Mouse (Mus musculus) ES-E14 (cell line): ENCODE measurements around the gene Igfbp7. TPM values are rescaled to one million over a fixed set of nuclear protein-coding genes. Genes with fewer than 3 reads are reported as not detected.

Source experiments
- DNase-seq: peaks from one replicate; pipeline ENCODE4 v3.0.0-alpha.2; 2013; ENCODE audit warnings: low read depth, low spot score
- H3K27ac ChIP-seq: 2 replicates; pipeline ENCODE4 v1.5.1; 2012; ENCODE audit warnings: low read depth, mild to moderate bottlenecking, low read length, moderate library complexity, mixed read lengths; ENCODE audit not compliant: poor library complexity, insufficient read depth, severe bottlenecking
- H3K36me3 ChIP-seq: 2 replicates; pipeline ENCODE4 v1.6.1; 2012; ENCODE audit warnings: mild to moderate bottlenecking, low read length, moderate library complexity, mixed read lengths; ENCODE audit not compliant: control insufficient read depth, poor library complexity, insufficient read depth, severe bottlenecking
- H3K4me1 ChIP-seq, 2 experiments: fragments of 150-350 bp in 1 of 2; sonication (generic) in 1 of 2; 2 replicates each; pipeline ENCODE4 v1.6.1; 2012; ENCODE audit warnings: low read length in 2 of 2, mild to moderate bottlenecking in 1 of 2, mixed read lengths in 1 of 2; ENCODE audit not compliant: control insufficient read depth in 2 of 2, insufficient read depth in 2 of 2, poor library complexity in 1 of 2
- H3K4me3 ChIP-seq, 2 experiments: fragments of 150-350 bp in 1 of 2; sonication (generic) in 1 of 2; 2 replicates each; pipeline ENCODE4 v1.5.1; 2012; ENCODE audit warnings: low read length in 2 of 2, low read depth in 1 of 2, mild to moderate bottlenecking in 1 of 2, mixed read lengths in 1 of 2; ENCODE audit not compliant: insufficient read depth in 1 of 2, poor library complexity in 1 of 2, severe bottlenecking in 1 of 2
- H3K9ac ChIP-seq: 2 replicates; pipeline ENCODE4 v1.6.1; 2012; ENCODE audit warnings: low read depth, mild to moderate bottlenecking, low read length, mixed read lengths; ENCODE audit not compliant: poor library complexity, insufficient read depth, severe bottlenecking
- H3K9me3 ChIP-seq: fragments of 150-350 bp; sonication (generic); 2 replicates; pipeline ENCODE4 v1.6.1; 2012; ENCODE audit warnings: low read depth, mild to moderate bottlenecking, low read length; ENCODE audit not compliant: control insufficient read depth, insufficient read depth
- CHD2 ChIP-seq: IDR thresholded peaks from 2 replicates; pipeline ENCODE4 v1.6.1; 2014; ENCODE audit warnings: mild to moderate bottlenecking, low read depth, low read length, inconsistent platforms
- HCFC1 ChIP-seq: IDR thresholded peaks from 2 replicates; pipeline ENCODE4 v1.6.1; 2012; ENCODE audit warnings: low read length, inconsistent platforms, borderline replicate concordance; ENCODE audit not compliant: insufficient read depth
- MAFK ChIP-seq: IDR thresholded peaks from 2 replicates; pipeline ENCODE4 v1.6.1; 2014; ENCODE audit warnings: mild to moderate bottlenecking, low read depth, low read length, inconsistent platforms; ENCODE audit not compliant: insufficient read depth
- ZC3H11A ChIP-seq: IDR thresholded peaks from 2 replicates; pipeline ENCODE4 v1.6.1; 2012; ENCODE audit warnings: low read depth, mild to moderate bottlenecking, inconsistent platforms, low read length, borderline replicate concordance
- ZNF384 ChIP-seq: IDR thresholded peaks from 2 replicates; pipeline ENCODE4 v1.6.1; 2012; ENCODE audit warnings: low read depth, low read length, inconsistent platforms
- in situ Hi-C, 2 experiments: fragments of 600-800 bp; cut with MboI; formaldehyde crosslinking; loops; one replicate each; pipeline ENCODE4 v1.15.1; 2025; ENCODE audit warnings: low sequenced_read_pairs in 2 of 2, inconsistent platforms in 1 of 2; ENCODE audit not compliant: unreplicated experiment in 2 of 2
- total RNA-seq: library from RNA; depleted of rRNA; stranded (reverse); fragments of 300-350 nt; gene quantifications from 2 replicates; pipeline ENCODE4 v1.2.3, GENCODE M21; 2012

The Igfbp7 gene
- total RNA-seq, 1 experiment: 65.2 TPM

GRCm38 (mm10) chr5:77363650-77364049, 44.2 kb downstream of the Igfbp7 start:
- no peak overlapping the region for H3K27ac ChIP-seq
- no peak overlapping the region for H3K4me3 ChIP-seq
- no peaks in the 10 kb centered on the region for H3K9me3 ChIP-seq
- H3K9ac ChIP-seq: no peak overlapping the region
- no peak for DNase-seq
- in situ Hi-C loops: no loop called here
- no peaks in the 10 kb centered on the region for H3K36me3 ChIP-seq
- TF ChIP-seq MAFK: no peak
- no peak for TF ChIP-seq ZNF384
- TF ChIP-seq CHD2: no peak
- no peak for TF ChIP-seq ZC3H11A
- TF ChIP-seq HCFC1: no peak
- peaks cover 5 to 16% of the 10 kb centered on the region in 2 experiments for H3K4me1 ChIP-seq

GRCm38 (mm10) chr5:77362120-77362519, 45.7 kb downstream of the Igfbp7 start:
- no peak for TF ChIP-seq CHD2
- no peak for TF ChIP-seq MAFK
- TF ChIP-seq HCFC1: no peak
- no peak for TF ChIP-seq ZC3H11A
- TF ChIP-seq ZNF384: no peak
- H3K9ac ChIP-seq: no peak overlapping the region
- H3K4me1 ChIP-seq: peaks cover 2 to 11% of the 10 kb centered on the region in 2 experiments
- H3K36me3 ChIP-seq: no peaks in the 10 kb centered on the region
- in situ Hi-C loops: no loop called here
- no peaks in the 10 kb centered on the region for H3K9me3 ChIP-seq
- no peak overlapping the region for H3K4me3 ChIP-seq
- no peak for DNase-seq
- H3K27ac ChIP-seq: no peak overlapping the region

GRCm38 (mm10) chr5:77361006-77361405, 46.8 kb downstream of the Igfbp7 start:
- Histone ChIP-seq H3K4me1 (peaks cover 2 to 11% of the 10 kb centered on the region in 2 experiments), H3K27ac (no peak overlapping the region), H3K9ac (no peak overlapping the region), H3K4me3 (no peak overlapping the region), H3K9me3 (no peaks in the 10 kb centered on the region), H3K36me3 (no peaks in the 10 kb centered on the region)
- in situ Hi-C loops: no loop called here
- no peak for DNase-seq
- TF ChIP-seq ZC3H11A (no peak), CHD2 (no peak), ZNF384 (no peak)

GRCm38 (mm10) chr5:77359971-77360370, 47.9 kb downstream of the Igfbp7 start:
- TF ChIP-seq ZNF384 (no peak), ZC3H11A (no peak), HCFC1 (no peak), MAFK (no peak), CHD2 (no peak)
- Histone ChIP-seq H3K4me1 (peaks cover 2 to 11% of the 10 kb centered on the region in 2 experiments), H3K27ac (no peak overlapping the region), H3K36me3 (no peaks in the 10 kb centered on the region), H3K4me3 (no peak overlapping the region), H3K9me3 (no peaks in the 10 kb centered on the region), H3K9ac (no peak overlapping the region)
- in situ Hi-C loops: no loop called here
- no peak for DNase-seq

GRCm38 (mm10) chr5:77358347-77358746, 49.5 kb downstream of the Igfbp7 start:
- Histone ChIP-seq H3K9ac (peak overlapping the region; percentile 10; the same call in 1 of the 2 replicates), H3K4me1 (peaks cover 2 to 7% of the 10 kb centered on the region in 2 experiments), H3K9me3 (no peaks in the 10 kb centered on the region), H3K27ac (no peak overlapping the region), H3K36me3 (no peaks in the 10 kb centered on the region), H3K4me3 (peak overlapping the region; percentile 40 to 68)
- no peak for DNase-seq
- TF ChIP-seq ZNF384: no peak
- TF ChIP-seq MAFK: no peak
- TF ChIP-seq HCFC1: no peak
- TF ChIP-seq ZC3H11A: no peak
- no peak for TF ChIP-seq CHD2
- in situ Hi-C loops: no loop called here
